Mouse (Mus musculus) heart, adult 2 months (tissue): Measurements from ENCODE around the gene Ndufa6. TPM values are rescaled to one million over a fixed set of nuclear protein-coding genes. Genes with fewer than 3 reads are reported as not detected.

Experiments
- DNase-seq, 2 experiments: peaks; one replicate each; pipeline ENCODE4 v3.0.0; 2021
- H3K27ac ChIP-seq: fragments of 200-600 bp; 2 replicates; pipeline ENCODE4 v1.8.1; 2022
- H3K27me3 ChIP-seq: fragments of 200-500 bp; 2 replicates; pipeline ENCODE4 v1.6.1; 2012; ENCODE audit warnings: mild to moderate bottlenecking, low read length, inconsistent platforms, mixed read lengths; ENCODE audit not compliant: control insufficient read depth, insufficient read depth
- H3K36me3 ChIP-seq: fragments of 200-500 bp; 2 replicates; pipeline ENCODE4 v1.6.1; 2012; ENCODE audit warnings: low read length, inconsistent platforms; ENCODE audit not compliant: control insufficient read depth, insufficient read depth
- H3K4me1 ChIP-seq: fragments of 200-500 bp; 2 replicates; pipeline ENCODE4 v1.6.1; 2011; ENCODE audit warnings: low read length; ENCODE audit not compliant: control insufficient read depth, insufficient read depth
- H3K4me3 ChIP-seq: fragments of 200-600 bp; 2 replicates; pipeline ENCODE4 v1.8.1; 2022
- H3K79me2 ChIP-seq: fragments of 200-500 bp; replicated peaks from 2 replicates; pipeline ENCODE4 v1.6.1; 2012; ENCODE audit warnings: mild to moderate bottlenecking, inconsistent platforms, low read length, moderate library complexity, mixed read lengths; ENCODE audit not compliant: control insufficient read depth, insufficient read depth
- H3K9ac ChIP-seq: fragments of 200-500 bp; 2 replicates; pipeline ENCODE4 v1.6.1; 2012; ENCODE audit warnings: low read depth, mild to moderate bottlenecking, control low read depth, inconsistent platforms, low read length, mixed read lengths
- CTCF ChIP-seq: fragments of 200-600 bp; IDR thresholded peaks from 2 replicates; pipeline ENCODE4 v1.8.1; 2022; ENCODE audit warnings: antibody characterized with exemption, mild to moderate bottlenecking, moderate library complexity
- EP300 ChIP-seq: fragments of 200-500 bp; IDR thresholded peaks from 2 replicates; pipeline ENCODE4 v1.6.1; 2011; ENCODE audit warnings: low read depth, low read length, control low read depth; ENCODE audit not compliant: insufficient read depth
- POLR2A ChIP-seq: fragments of 200-500 bp; IDR thresholded peaks from 2 replicates; pipeline ENCODE4 v1.6.1; 2011; ENCODE audit warnings: mild to moderate bottlenecking, low read depth, low read length, control low read depth; ENCODE audit not compliant: insufficient read depth
- WGBS: fragments of 180-500 bp; shearing (Covaris S2); methylation state at CpG from one replicate; pipeline ENCODE4 v1.1.7; 2018; 5-methylcytosine and 5-hydroxymethylcytosine counted together
- intact Hi-C: fragments of 180-260 bp; cut with DNase I; formaldehyde crosslinking; loops from one replicate; pipeline ENCODE4 v1.15.1; 2025
- microRNA-seq, 2 experiments: library from miRNA; unstranded; fragments of <30 nt; microRNA quantifications; one replicate each; pipeline ENCODE4 v1.2.0; 2021
- polyA plus RNA-seq: library from polyadenylated mRNA; depleted of rRNA; stranded (reverse); fragments of >200 nt; gene quantifications from 2 replicates; pipeline ENCODE4 v1.2.3, GENCODE M21; 2012; rRNA removed
- total RNA-seq, 2 experiments: library from RNA; stranded (reverse); gene quantifications; 2 replicates each; pipeline ENCODE4 v1.2.3; 2021

Ndufa6 gene
- total and polyA plus RNA-seq, 3 experiments = 609 to 775 (median 659) TPM

GRCm38 (mm10) chr15:82319613-82320012, 34.5 kb downstream of the Ndufa6 start:
- no peaks in the 10 kb centered on the region for H3K79me2 ChIP-seq
- 14% methylated on average over 1 of the region's 1 CpGs for WGBS
- TF ChIP-seq EP300 (no peak), CTCF (no peak), POLR2A (no peak)
- no peak for DNase-seq
- H3K4me1 ChIP-seq = no peaks in the 10 kb centered on the region
- no peak overlapping the region for H3K9ac ChIP-seq
- intact Hi-C loops = no loop called here
- H3K27me3 ChIP-seq = no peaks in the 10 kb centered on the region
- no peaks in the 10 kb centered on the region for H3K36me3 ChIP-seq
- H3K4me3 ChIP-seq = no peak overlapping the region
- H3K27ac ChIP-seq = no peak overlapping the region

- no peak for DNase-seq
- intact Hi-C loops = no loop called here
- WGBS = 81% methylated on average over 6 of the region's 6 CpGs
- Histone ChIP-seq H3K27ac (no peak overlapping the region), H3K27me3 (no peaks in the 10 kb centered on the region), H3K79me2 (no peaks in the 10 kb centered on the region), H3K4me1 (no peaks in the 10 kb centered on the region), H3K9ac (no peak overlapping the region), H3K4me3 (no peak overlapping the region), H3K36me3 (no peaks in the 10 kb centered on the region)
- no peak for TF ChIP-seq EP300
- TF ChIP-seq POLR2A = no peak
- TF ChIP-seq CTCF = no peak
Observed at GRCm38 (mm10) chr15:82317839-82318238, 36.3 kb downstream of the Ndufa6 start.

GRCm38 (mm10) chr15:82308416-82308815, 45.7 kb downstream of the Ndufa6 start:
- no peak overlapping the region for H3K9ac ChIP-seq
- H3K36me3 ChIP-seq = no peaks in the 10 kb centered on the region
- 77% methylated on average over 3 of the region's 3 CpGs for WGBS
- no peak for TF ChIP-seq POLR2A
- TF ChIP-seq EP300 = no peak
- no peak for TF ChIP-seq CTCF
- no peaks in the 10 kb centered on the region for H3K79me2 ChIP-seq
- peaks cover 1% of the 10 kb centered on the region; the same call in 1 of the 2 replicates for H3K27me3 ChIP-seq
- H3K4me1 ChIP-seq = no peaks in the 10 kb centered on the region
- no peak overlapping the region for H3K4me3 ChIP-seq
- H3K27ac ChIP-seq = no peak overlapping the region
- intact Hi-C loops = no loop called here
- no peak for DNase-seq

- no peaks in the 10 kb centered on the region for H3K4me1 ChIP-seq
- no peaks in the 10 kb centered on the region for H3K79me2 ChIP-seq
- H3K27me3 ChIP-seq = peaks cover under 1% of the 10 kb centered on the region; the same call in 1 of the 2 replicates
- H3K4me3 ChIP-seq = no peak overlapping the region
- no peak for DNase-seq
- no peak for TF ChIP-seq CTCF
- no peak for TF ChIP-seq POLR2A
- TF ChIP-seq EP300 = no peak
- intact Hi-C loops = no loop called here
- H3K9ac ChIP-seq = no peak overlapping the region
- no peaks in the 10 kb centered on the region for H3K36me3 ChIP-seq
- WGBS = 67% methylated on average over 3 of the region's 3 CpGs
- no peak overlapping the region for H3K27ac ChIP-seq
Observed at GRCm38 (mm10) chr15:82307107-82307506, 47.0 kb downstream of the Ndufa6 start.

Small RNAs within 50 kb of the gene (microRNA-seq; reads per million reads assigned to microRNA genes)
- 0 reads per million in 2 experiments for gene Mir7684

Other genes starting within 250 kb of the Ndufa6 start
- 1 to 10 TPM; 3.9 to 4.0 TPM for gene Ccdc134, start 226.4 kb downstream of the Ndufa6 start, total RNA-seq
- gene Ccdc134, start 226.4 kb downstream of the Ndufa6 start, polyA plus RNA-seq = 4.8 and 6.6 TPM in 2 replicates
- gene Srebf2, start 207.1 kb downstream of the Ndufa6 start, total RNA-seq = 10 to 100 TPM; 22.4 to 24.2 TPM
- 33.3 and 45.3 TPM in 2 replicates for gene Srebf2, start 207.1 kb downstream of the Ndufa6 start, polyA plus RNA-seq
- gene Shisa8, start 141.5 kb downstream of the Ndufa6 start, total RNA-seq = under 1 TPM; 0.13 to 0.23 TPM
- gene Shisa8, start 141.5 kb downstream of the Ndufa6 start, polyA plus RNA-seq = 0.15 and 0.21 TPM in 2 replicates
- gene Tnfrsf13c, start 130.0 kb downstream of the Ndufa6 start, total RNA-seq = under 1 TPM; 0.16 to 0.18 TPM
- gene Tnfrsf13c, start 130.0 kb downstream of the Ndufa6 start, polyA plus RNA-seq = 0.44 and 0.86 TPM in 2 replicates
- under 1 TPM; 0.39 to 0.42 TPM for gene Cenpm, start 109.6 kb downstream of the Ndufa6 start, total RNA-seq
- 0.76 and 1.7 TPM in 2 replicates for gene Cenpm, start 109.6 kb downstream of the Ndufa6 start, polyA plus RNA-seq
- gene 1500009C09Rik, start 101.9 kb downstream of the Ndufa6 start, total RNA-seq = not detected
- gene 1500009C09Rik, start 101.9 kb downstream of the Ndufa6 start, polyA plus RNA-seq = 0.08 TPM in 1 of 2 replicates, not detected in the other
- under 1 TPM; 0.39 to 0.44 TPM for gene Sept3, start 79.4 kb downstream of the Ndufa6 start, total RNA-seq
- 0.43 and 0.85 TPM in 2 replicates for gene Sept3, start 79.4 kb downstream of the Ndufa6 start, polyA plus RNA-seq
- not detected for gene Wbp2nl, start 55.4 kb downstream of the Ndufa6 start, total RNA-seq
- not detected in 2 replicates for gene Wbp2nl, start 55.4 kb downstream of the Ndufa6 start, polyA plus RNA-seq
- 10 to 100 TPM; 22.6 to 27.0 TPM for gene Naga, start 15.4 kb downstream of the Ndufa6 start, total RNA-seq
- 48.3 and 54.3 TPM in 2 replicates for gene Naga, start 15.4 kb downstream of the Ndufa6 start, polyA plus RNA-seq
- gene Pheta2, start 15.4 kb downstream of the Ndufa6 start, total RNA-seq = 1 to 10 TPM in 1 of 2 experiments, under 1 TPM in 1; 0.70 to 1.2 TPM
- gene Pheta2, start 15.4 kb downstream of the Ndufa6 start, polyA plus RNA-seq = 0.76 and 1.3 TPM in 2 replicates
- 100 to 1,000 TPM; 183 to 202 TPM for gene Smdt1, start 15.4 kb downstream of the Ndufa6 start, total RNA-seq
- gene Smdt1, start 15.4 kb downstream of the Ndufa6 start, polyA plus RNA-seq = 231 and 248 TPM in 2 replicates
- 10 to 100 TPM; 25.5 to 27.0 TPM for gene Cyp2d22, start 25.9 kb upstream of the Ndufa6 start, total RNA-seq
- 44.0 and 48.4 TPM in 2 replicates for gene Cyp2d22, start 25.9 kb upstream of the Ndufa6 start, polyA plus RNA-seq
- under 1 TPM in 1 of 2 experiments, not detected in 1; 0.18 TPM for gene Cyp2d11, start 39.7 kb upstream of the Ndufa6 start, total RNA-seq
- gene Cyp2d11, start 39.7 kb upstream of the Ndufa6 start, polyA plus RNA-seq = not detected in 2 replicates
- gene Cyp2d10, start 52.9 kb upstream of the Ndufa6 start, total RNA-seq = under 1 TPM; 0.26 to 0.34 TPM
- 0.08 and 0.38 TPM in 2 replicates for gene Cyp2d10, start 52.9 kb upstream of the Ndufa6 start, polyA plus RNA-seq
- gene Cyp2d9, start 79.1 kb upstream of the Ndufa6 start, total RNA-seq = not detected
- gene Cyp2d9, start 79.1 kb upstream of the Ndufa6 start, polyA plus RNA-seq = 0.16 TPM in 1 of 2 replicates, not detected in the other
- not detected for gene Cyp2d12, start 200.8 kb upstream of the Ndufa6 start, total RNA-seq
- gene Cyp2d12, start 200.8 kb upstream of the Ndufa6 start, polyA plus RNA-seq = not detected in 2 replicates